Mouse (Mus musculus) fibroblast of lung, adult 2 months (primary cell): ENCODE results near the gene Tnfsf14.

Experiments used
- DNase-seq: peaks from one replicate; pipeline ENCODE4 v3.0.0-alpha.2; 2011; ENCODE audit warnings: low read depth

Tnfsf14 gene

GRCm38 (mm10) chr17:57194041-57194507, at the start of gene Tnfsf14:
Gene Tnfsf14 (minus strand): TSS chr17:57194177.
- DNase-seq = no peak

GRCm38 (mm10) chr17:57237181-57237580, 43.2 kb upstream of the Tnfsf14 start:
- DNase-seq = no peak

DNA sequence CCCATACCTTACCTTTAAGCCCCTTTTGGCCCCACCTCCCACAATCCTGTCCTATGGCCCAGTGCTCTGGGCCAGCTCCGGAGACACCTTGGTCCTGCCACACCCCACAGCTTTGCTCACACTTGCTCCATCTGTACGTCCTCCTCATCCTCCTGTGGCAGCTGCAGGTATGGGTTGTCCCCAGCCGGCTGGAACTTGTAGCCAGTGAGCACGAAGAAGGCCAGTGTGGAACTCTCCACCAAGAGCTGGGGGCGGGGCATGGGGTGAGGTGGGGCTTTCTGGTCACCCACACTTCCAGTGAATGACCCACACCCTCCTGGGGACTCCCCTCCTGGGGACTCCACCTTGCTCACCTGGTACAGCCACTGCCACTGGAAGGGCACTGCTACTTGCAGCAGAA, 41.8 kb upstream of the Tnfsf14 start:
- no peak for DNase-seq

DNA sequence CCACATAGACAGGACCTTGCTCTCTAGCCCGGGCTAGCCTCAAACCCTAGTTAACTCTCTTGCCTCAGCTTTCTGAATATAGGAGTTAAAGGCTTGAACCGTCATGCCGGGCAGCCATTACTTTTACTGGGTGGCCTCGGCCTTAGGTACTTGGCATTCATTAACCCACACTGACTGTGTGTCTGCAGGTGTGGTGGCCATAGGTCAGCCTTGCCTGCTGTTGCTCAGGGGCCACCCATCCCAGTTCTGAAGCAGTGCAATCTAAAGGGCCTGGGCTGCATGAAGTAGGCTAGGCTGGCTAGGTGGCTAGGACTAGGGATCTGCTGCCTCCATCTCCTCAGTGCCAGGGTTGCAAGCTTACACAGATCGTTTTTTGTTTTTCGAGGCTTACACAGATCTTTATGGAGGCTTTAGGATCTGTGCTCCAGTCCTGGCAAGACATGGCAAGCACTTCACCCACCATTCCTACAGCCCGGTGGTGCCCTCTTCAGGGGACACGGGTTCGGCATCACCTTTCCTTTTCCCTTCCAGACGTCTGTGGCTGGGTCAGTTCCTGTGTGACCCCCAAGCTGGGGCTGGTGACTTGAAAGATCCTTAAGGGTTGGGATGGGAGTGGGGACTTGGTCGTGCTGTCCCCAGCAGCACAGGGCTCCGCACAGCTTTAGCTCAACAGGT, 40.4 kb upstream of the Tnfsf14 start:
- DNase-seq = no peak

GRCm38 (mm10) chr17:57233038-57233437, 39.1 kb upstream of the Tnfsf14 start:
- no peak for DNase-seq

- no peak for DNase-seq
Measured at GRCm38 (mm10) chr17:57232200-57232599, 38.2 kb upstream of the Tnfsf14 start.

- peak; percentile 66 for DNase-seq
Measured at GRCm38 (mm10) chr17:57231321-57231771, 37.4 kb upstream of the Tnfsf14 start.

DNA sequence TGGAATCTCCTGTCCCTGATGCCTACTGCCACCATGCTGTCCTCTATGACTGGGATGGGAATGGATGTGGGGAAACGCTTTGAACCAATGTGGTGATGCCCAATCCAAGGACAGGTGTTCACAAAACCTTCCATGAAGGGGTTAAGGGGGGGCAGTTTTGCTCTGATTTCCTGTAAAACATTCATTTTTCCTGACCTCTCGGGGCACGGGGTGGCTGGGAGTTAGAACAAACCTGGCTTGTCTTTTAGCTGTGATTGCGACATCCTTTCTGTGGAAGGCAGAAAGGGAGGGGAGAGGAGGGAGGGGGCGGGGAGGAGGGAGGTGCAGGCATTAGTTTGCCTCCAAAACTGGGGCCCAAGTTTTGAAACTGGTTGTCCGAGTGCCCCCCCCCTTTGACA, 36.8 kb upstream of the Tnfsf14 start:
- no peak for DNase-seq

DNA sequence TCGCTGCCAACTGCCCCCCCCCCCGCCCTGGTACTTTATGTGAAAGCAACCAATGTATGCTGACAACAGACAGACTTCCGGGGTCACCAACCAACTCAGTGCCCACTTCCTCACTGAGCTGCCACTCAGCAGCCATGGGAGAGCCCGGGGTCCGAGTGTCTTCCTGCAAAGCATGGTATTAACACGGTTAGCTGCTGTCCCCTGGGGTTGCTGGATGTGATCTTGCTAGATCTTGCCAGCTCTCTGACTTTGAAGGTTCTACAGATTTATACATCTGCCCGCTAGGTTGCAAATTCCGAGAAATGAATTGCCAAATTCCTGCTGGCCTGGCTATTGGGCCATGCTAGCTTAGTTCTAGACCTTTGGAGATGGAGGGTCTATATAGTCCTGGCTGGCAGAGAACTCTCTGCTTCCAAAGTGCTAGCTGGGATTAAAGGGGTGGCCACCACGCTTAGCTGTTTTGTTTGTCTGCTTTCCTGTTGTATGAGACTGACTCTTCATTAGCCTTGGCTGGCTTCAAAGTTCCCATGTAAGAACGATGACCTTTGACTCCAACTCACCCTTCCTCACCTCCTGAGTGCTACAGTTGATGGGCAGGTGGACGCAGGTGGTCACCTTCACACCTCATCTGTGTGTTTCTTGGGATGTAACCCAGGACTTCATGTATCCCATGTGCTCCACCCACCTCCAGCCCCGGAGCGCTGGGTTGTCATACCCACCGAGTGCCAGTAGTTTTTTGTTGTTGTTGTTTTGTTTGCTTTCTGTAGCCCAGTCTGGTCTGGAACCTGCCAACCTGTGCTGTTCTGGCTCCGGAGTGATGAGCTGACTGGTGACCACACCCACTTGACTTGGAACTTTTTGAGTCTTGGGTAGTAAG, 36.1 kb upstream of the Tnfsf14 start:
- DNase-seq = no peak

DNA sequence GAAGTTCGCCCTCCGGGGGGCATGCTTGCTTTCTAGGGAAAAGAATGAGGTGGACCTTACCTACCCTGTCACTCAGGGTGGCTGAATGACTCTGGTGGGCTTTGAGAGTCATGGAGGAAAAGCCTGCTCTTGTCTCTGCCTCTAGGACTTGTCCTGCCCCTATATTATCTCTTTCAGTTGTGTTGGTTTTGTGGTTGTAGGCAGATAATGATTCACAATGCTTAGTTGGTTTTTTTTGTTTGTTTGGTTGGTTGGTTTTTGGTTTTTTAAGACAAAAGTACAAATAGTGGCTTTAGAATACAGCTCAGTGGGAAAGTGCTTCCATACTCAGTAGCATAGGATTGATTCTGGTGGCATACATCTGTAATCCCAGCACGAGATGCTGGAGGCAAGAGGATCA, 34.9 kb upstream of the Tnfsf14 start:
- DNase-seq = no peak

GRCm38 (mm10) chr17:57228014-57228413, 34.0 kb upstream of the Tnfsf14 start, which contains the start of gene C3:
Gene C3 (minus strand): TSS chr17:57228136.
- DNase-seq = peak; percentile 73

- no peak for DNase-seq
Measured at GRCm38 (mm10) chr17:57227468-57227867, 33.5 kb upstream of the Tnfsf14 start.

DNA sequence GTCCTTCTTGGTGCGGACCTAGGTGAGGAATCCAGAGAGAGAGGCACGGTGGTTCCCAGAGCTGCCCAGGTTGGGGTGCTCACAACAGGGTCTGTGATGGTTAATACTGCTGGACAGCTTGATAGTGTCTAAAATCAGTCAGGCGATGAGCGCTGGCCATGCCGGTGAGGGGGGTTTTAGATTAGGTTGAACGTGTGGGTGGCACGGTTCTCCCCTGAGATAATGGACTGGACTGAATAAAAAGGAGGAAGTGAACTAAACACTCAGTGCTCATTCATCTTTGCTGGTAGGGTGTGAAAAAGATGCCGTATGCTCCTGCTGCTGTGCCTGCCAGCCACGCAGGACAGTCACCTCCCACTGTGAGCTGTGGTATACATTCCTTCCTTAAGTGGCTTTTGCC, 29.3 kb upstream of the Tnfsf14 start:
- no peak for DNase-seq

GRCm38 (mm10) chr17:57221911-57222310, 27.9 kb upstream of the Tnfsf14 start:
- no peak for DNase-seq

GRCm38 (mm10) chr17:57219884-57220207, 25.9 kb upstream of the Tnfsf14 start:
- no peak for DNase-seq

DNA sequence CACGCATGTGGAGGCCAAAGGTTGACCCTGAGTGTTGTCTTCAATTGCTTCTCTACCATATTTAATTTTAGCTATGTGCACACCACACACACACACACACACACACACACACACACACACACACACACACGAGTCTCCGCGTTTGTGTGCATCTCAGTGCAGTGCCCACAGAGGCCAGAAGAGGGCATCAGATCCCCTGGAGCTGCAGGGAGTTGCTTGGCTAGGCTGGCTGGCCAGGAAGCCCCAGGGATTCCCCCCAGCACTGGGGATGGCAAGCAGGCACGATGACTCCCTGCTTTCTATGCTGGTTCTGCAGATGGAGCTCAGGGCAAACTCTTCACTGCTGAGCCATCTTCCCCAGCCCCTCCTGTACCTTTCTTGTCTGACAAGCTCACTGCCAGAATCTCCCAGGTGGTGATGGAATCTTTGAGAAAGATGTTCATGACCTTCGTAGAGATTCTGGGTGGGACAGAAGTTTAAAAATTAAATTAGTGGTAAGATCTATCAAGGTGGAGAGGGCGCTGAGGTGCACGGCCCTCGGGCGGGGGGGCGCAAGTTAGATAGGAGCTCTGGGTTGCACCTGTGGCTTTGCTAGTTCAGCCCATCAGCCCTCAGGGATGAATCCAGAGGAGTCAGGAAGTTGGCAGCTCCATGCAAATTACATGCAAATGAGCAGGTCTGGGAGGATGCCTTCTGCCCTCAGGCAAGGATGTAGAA, 25.3 kb upstream of the Tnfsf14 start:
- no peak for DNase-seq

DNA sequence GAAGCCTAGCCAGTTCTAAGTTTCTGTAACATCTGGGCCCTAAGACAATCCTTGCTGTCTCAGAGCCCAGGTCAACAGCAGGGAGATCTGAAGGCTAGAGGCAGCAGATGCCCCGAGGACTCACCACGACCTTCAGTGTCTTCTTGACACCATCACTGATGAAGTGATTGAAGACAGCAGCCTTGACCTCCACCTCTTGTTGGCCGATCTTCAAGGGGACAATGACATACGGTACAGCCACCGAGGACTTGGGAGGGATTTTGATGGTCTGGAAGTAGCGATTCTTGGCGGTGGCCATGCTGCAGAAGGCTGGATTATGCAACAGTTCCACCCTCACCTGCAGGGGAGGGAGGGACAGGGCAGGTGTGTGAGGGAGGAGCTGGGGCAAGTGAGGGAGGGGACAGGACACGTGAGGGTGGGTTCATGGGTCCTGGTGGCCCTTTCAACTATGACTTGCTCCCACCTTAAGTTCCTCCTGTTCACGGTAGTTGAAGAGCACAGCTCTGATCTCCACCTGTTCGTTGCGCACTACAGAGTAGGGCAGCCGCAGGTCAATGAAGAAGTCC, 24.4 kb upstream of the Tnfsf14 start:
- DNase-seq = no peak

DNA sequence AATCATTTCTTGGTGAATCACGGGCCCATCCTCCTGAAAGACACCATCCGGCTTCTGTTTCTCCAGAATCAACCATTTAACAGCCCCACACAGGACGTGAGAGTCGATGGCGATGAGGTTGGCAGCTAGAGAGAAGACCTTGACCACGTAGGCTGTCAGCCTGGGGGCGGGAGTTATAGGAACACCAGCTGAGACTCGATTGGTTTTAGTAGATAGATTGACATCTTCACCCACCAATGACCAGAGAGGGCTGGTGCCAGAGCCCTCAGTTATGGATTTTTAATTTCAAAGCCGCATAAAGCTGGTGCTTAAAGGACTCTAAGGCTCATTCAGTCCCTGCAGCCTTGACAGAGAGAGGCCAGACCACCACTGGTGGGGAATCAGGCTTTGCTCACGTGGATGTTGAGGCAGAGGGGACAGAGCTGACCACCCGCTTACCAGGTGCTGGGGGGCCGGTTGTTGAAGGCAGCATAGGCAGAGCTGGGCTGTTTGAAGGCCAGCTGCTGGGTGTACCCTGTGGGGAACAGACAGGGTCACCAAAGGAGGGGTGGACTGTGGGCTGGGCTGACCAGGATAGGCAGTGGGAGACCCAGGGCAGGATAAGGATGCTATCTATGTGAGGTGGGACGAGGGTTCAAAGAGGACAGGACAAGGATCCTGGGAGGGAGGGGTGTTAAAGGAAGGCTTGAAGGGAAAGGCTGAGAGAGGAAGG, 20.9 kb upstream of the Tnfsf14 start:
- no peak for DNase-seq

DNA sequence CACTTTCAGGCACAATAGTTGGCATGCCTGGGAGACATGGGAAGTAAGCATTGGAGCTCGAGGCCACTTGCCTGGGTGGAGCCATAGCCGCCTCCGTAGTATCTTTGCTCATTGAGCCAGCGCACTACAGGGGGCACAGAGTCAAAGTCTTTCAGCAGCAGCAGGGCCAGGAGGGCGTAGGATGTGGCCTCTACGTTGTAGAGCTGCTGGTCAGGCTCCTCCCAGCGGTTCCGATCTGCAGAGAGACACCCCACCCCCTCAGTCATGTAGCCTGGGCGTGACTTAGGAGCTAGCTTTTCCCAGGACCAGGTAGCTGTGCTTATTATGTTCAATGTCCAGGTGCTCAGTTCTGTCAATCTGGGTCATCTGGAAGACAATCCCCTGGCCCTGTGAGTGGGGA, 17.5 kb upstream of the Tnfsf14 start:
- DNase-seq = no peak

- DNase-seq = no peak
Measured at GRCm38 (mm10) chr17:57209330-57209729, 15.4 kb upstream of the Tnfsf14 start.

DNA sequence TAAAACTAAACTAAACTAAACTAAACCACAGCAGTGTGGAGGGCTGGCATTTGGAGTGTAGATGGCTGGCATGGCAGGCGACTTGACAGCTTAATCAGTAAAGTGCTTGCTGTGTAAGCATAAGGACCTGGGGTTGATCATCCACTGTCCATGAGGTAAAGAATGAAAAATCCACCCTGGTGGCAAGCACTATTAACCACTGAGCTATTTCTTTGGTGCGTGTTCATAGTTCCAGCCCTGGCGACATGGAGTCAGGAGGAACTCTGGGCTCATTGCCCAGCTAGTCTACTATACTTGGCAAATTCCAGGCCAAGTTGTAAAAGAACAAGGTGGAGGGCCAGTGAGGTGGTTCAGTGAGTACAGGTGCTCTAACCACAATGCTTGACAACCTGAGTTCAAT, 14.0 kb upstream of the Tnfsf14 start:
- no peak for DNase-seq
